Mouse (Mus musculus): ENCODE data around the gene Nfya. TPM values are rescaled to one million over a fixed set of nuclear protein-coding genes. Genes with fewer than 3 reads are reported as not detected.

Gene Nfya
- polyA plus RNA-seq, 1 experiment: 28.6 TPM

GRCm38 (mm10) chr17:48411241-48411640 lies 1.5 kb upstream of the Nfya start:
- peaks cover 3% of the 10 kb centered on the region for H3K4me1 ChIP-seq (ENCODE audit: control insufficient read depth, insufficient read depth, low read length)
- H3K27ac ChIP-seq (ENCODE audit: control insufficient read depth, insufficient read depth, low read depth, low read length, poor library complexity): no peak overlapping the region
- WGBS: 44% methylated on average over 8 of the region's 8 CpGs
- TF ChIP-seq POLR2A (IDR thresholded peaks at IDR 0.05; ENCODE audit: borderline replicate concordance, control insufficient read depth, low read depth, low read length) (no peak), CTCF (IDR thresholded peaks at IDR 0.05; ENCODE audit: control insufficient read depth, insufficient read depth, low read length) (no peak)
- peak overlapping the region; percentile 37 for H3K4me3 ChIP-seq (replicated peaks; ENCODE audit: control insufficient read depth, low read depth, low read length)

- peaks cover 3% of the 10 kb centered on the region for H3K4me1 ChIP-seq (ENCODE audit: control insufficient read depth, insufficient read depth, low read length)
- TF ChIP-seq CTCF (IDR thresholded peaks at IDR 0.05; ENCODE audit: control insufficient read depth, insufficient read depth, low read length): no peak
- TF ChIP-seq POLR2A (IDR thresholded peaks at IDR 0.05; ENCODE audit: borderline replicate concordance, control insufficient read depth, low read depth, low read length): no peak
- under 1% methylated on average over 13 of the region's 13 CpGs for WGBS
Measured at GRCm38 (mm10) chr17:48410299-48410785, 636 bp upstream of the Nfya start.

GRCm38 (mm10) chr17:48408526-48409291 lies 997 bp downstream of the Nfya start:
- under 1% methylated on average over 47 of the region's 47 CpGs for whole genome bisulfite sequencing
- peak overlapping the region; percentile 87 for H3K4me3 ChIP-seq (replicated peaks; ENCODE audit: control insufficient read depth, low read depth, low read length)
- H3K27ac ChIP-seq (ENCODE audit: control insufficient read depth, insufficient read depth, low read depth, low read length, poor library complexity): peak overlapping the region; percentile 99
- TF ChIP-seq POLR2A (IDR thresholded peaks at IDR 0.05; ENCODE audit: borderline replicate concordance, control insufficient read depth, low read depth, low read length): peak; percentile 90; the same call in 1 of the 2 replicates
- no peak for TF ChIP-seq CTCF (IDR thresholded peaks at IDR 0.05; ENCODE audit: control insufficient read depth, insufficient read depth, low read length)
- peaks cover 4% of the 10 kb centered on the region for H3K4me1 ChIP-seq (ENCODE audit: control insufficient read depth, insufficient read depth, low read length)

More at GRCm38 (mm10) chr17:48410299-48410785, 636 bp upstream of the Nfya start:
- Histone ChIP-seq H3K4me3 (replicated peaks; ENCODE audit: control insufficient read depth, low read depth, low read length) (peak overlapping the region; percentile 68), H3K27ac (ENCODE audit: control insufficient read depth, insufficient read depth, low read depth, low read length, poor library complexity) (peak overlapping the region; percentile 78)

- TF ChIP-seq CTCF (IDR thresholded peaks at IDR 0.05; ENCODE audit: control insufficient read depth, insufficient read depth, low read length) (no peak), POLR2A (IDR thresholded peaks at IDR 0.05; ENCODE audit: borderline replicate concordance, control insufficient read depth, low read depth, low read length) (no peak)
- Histone ChIP-seq H3K27ac (ENCODE audit: control insufficient read depth, insufficient read depth, low read depth, low read length, poor library complexity) (peak overlapping the region; percentile 99), H3K4me1 (ENCODE audit: control insufficient read depth, insufficient read depth, low read length) (peaks cover 4% of the 10 kb centered on the region), H3K4me3 (replicated peaks; ENCODE audit: control insufficient read depth, low read depth, low read length) (peak overlapping the region; percentile 78)
- 4% methylated on average over 8 of the region's 8 CpGs for WGBS
Measured at GRCm38 (mm10) chr17:48407910-48408525, 1.7 kb downstream of the Nfya start.

- peaks cover 4% of the 10 kb centered on the region for H3K4me1 ChIP-seq (ENCODE audit: control insufficient read depth, insufficient read depth, low read length)
- peak overlapping the region; percentile 42; the same call in 1 of the 2 replicates for H3K27ac ChIP-seq (ENCODE audit: control insufficient read depth, insufficient read depth, low read depth, low read length, poor library complexity)
Measured at GRCm38 (mm10) chr17:48407154-48407553, 2.6 kb downstream of the Nfya start.

GRCm38 (mm10) chr17:48404706-48405105 lies 5.0 kb downstream of the Nfya start:
- WGBS: 39% methylated on average over 1 of the region's 1 CpGs
- Histone ChIP-seq H3K27ac (ENCODE audit: control insufficient read depth, insufficient read depth, low read depth, low read length, poor library complexity) (no peak overlapping the region), H3K4me3 (replicated peaks; ENCODE audit: control insufficient read depth, low read depth, low read length) (no peak overlapping the region), H3K4me1 (ENCODE audit: control insufficient read depth, insufficient read depth, low read length) (peaks cover 4% of the 10 kb centered on the region)
- TF ChIP-seq CTCF (IDR thresholded peaks at IDR 0.05; ENCODE audit: control insufficient read depth, insufficient read depth, low read length): no peak

More at GRCm38 (mm10) chr17:48407154-48407553, 2.6 kb downstream of the Nfya start:
- WGBS: 22% methylated on average over 4 of the region's 4 CpGs
- TF ChIP-seq POLR2A (IDR thresholded peaks at IDR 0.05; ENCODE audit: borderline replicate concordance, control insufficient read depth, low read depth, low read length) (no peak), CTCF (IDR thresholded peaks at IDR 0.05; ENCODE audit: control insufficient read depth, insufficient read depth, low read length) (no peak)
- H3K4me3 ChIP-seq (replicated peaks; ENCODE audit: control insufficient read depth, low read depth, low read length): peak overlapping the region; percentile 23

GRCm38 (mm10) chr17:48403848-48404247 lies 5.9 kb downstream of the Nfya start:
- WGBS: 64% methylated on average over 2 of the region's 2 CpGs
- H3K4me3 ChIP-seq (replicated peaks; ENCODE audit: control insufficient read depth, low read depth, low read length): no peak overlapping the region
- H3K27ac ChIP-seq (ENCODE audit: control insufficient read depth, insufficient read depth, low read depth, low read length, poor library complexity): no peak overlapping the region; the same call in 1 of the 2 replicates
- TF ChIP-seq POLR2A (IDR thresholded peaks at IDR 0.05; ENCODE audit: borderline replicate concordance, control insufficient read depth, low read depth, low read length) (no peak), CTCF (IDR thresholded peaks at IDR 0.05; ENCODE audit: control insufficient read depth, insufficient read depth, low read length) (no peak)
- peaks cover 4% of the 10 kb centered on the region for H3K4me1 ChIP-seq (ENCODE audit: control insufficient read depth, insufficient read depth, low read length)

- Histone ChIP-seq H3K4me1 (ENCODE audit: control insufficient read depth, insufficient read depth, low read length) (peaks cover 4% of the 10 kb centered on the region), H3K4me3 (replicated peaks; ENCODE audit: control insufficient read depth, low read depth, low read length) (no peak overlapping the region), H3K27ac (ENCODE audit: control insufficient read depth, insufficient read depth, low read depth, low read length, poor library complexity) (no peak overlapping the region)
- TF ChIP-seq POLR2A (IDR thresholded peaks at IDR 0.05; ENCODE audit: borderline replicate concordance, control insufficient read depth, low read depth, low read length): no peak
- no peak for TF ChIP-seq CTCF (IDR thresholded peaks at IDR 0.05; ENCODE audit: control insufficient read depth, insufficient read depth, low read length)
- 90% methylated on average over 3 of the region's 3 CpGs for WGBS
Measured at GRCm38 (mm10) chr17:48402751-48403150, 7.0 kb downstream of the Nfya start.

Measured in bone marrow, adult 2 months (tissue).